Mouse (Mus musculus): ENCODE measurements around the gene Fubp1.

DNA sequence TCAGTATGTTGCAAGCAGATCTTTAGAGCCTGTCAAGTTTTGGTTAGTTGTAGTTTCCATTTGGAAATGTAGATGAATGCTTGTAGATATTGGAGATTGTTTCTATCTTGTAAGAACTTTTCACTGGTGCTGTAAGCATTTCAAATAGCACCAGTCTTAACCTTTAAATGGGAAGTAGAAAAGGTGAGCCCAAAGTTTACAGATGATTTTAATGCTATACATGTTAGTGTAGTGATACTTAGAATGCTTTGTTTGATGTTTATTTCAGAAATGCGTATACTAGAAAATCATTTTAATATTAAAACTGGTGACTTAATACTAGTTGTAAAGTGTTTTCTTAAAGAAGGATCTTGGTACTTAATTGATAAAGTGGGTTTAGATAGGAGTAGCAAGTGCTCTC, 25.6 kb downstream of the Fubp1 start:
- TF ChIP-seq EP300 (IDR thresholded peaks at IDR 0.05; ENCODE audit: insufficient read depth, low read depth, low read length) (no peak), CTCF (IDR thresholded peaks at IDR 0.05; ENCODE audit: low read depth, low read length) (no peak), POLR2A (IDR thresholded peaks at IDR 0.05; ENCODE audit: insufficient read depth, low read length) (no peak)

Data from ES-Bruce4 (cell line).